Mouse (Mus musculus) cerebellum, adult 2 months (tissue): ENCODE measurements around the gene Hdc.

Experiments used
- CTCF ChIP-seq: fragments of 200-500 bp; IDR thresholded peaks from 2 replicates; pipeline ENCODE4 v1.5.1; 2011; ENCODE audit warnings: low read depth, mild to moderate bottlenecking, control low read depth, low read length, moderate library complexity, borderline replicate concordance; ENCODE audit not compliant: insufficient read depth
- POLR2A ChIP-seq: fragments of 200-500 bp; IDR thresholded peaks from 2 replicates; pipeline ENCODE4 v1.6.1; 2011; ENCODE audit warnings: low read length, control low read depth, borderline replicate concordance; ENCODE audit not compliant: insufficient read depth

- no peak for TF ChIP-seq POLR2A
- no peak for TF ChIP-seq CTCF
Observed at GRCm38 (mm10) chr2:126606061-126606687, 12.9 kb downstream of the Hdc start.
